Mouse (Mus musculus) liver, embryonic 15.5 days (tissue): ENCODE measurements around the gene 4833439L19Rik. TPM values are rescaled to one million over a fixed set of nuclear protein-coding genes. Genes with fewer than 3 reads are reported as not detected.
A peak's percentile ranks its signal among the peaks of the same experiment; 100 is the strongest.

Source experiments
- ATAC-seq: fragments of 200-750 bp; cut with Nextera tagmentation; 2 replicates; pipeline ENCODE4 v1.8.0; 2017; ENCODE audit warnings: moderate number of reproducible peaks, mild to moderate bottlenecking, moderate library complexity; ENCODE audit not compliant: insufficient read depth
- H3K27ac ChIP-seq: fragments of 300-500 bp; sonication (generic); replicated peaks from 2 replicates; pipeline ENCODE4 v1.5.1; 2015; ENCODE audit warnings: mild to moderate bottlenecking, inconsistent platforms
- H3K27me3 ChIP-seq: fragments of 300-500 bp; sonication (generic); 2 replicates; pipeline ENCODE4 v1.6.1; 2015; ENCODE audit warnings: mild to moderate bottlenecking, inconsistent platforms
- H3K36me3 ChIP-seq: fragments of 300-500 bp; sonication (generic); replicated peaks from 2 replicates; pipeline ENCODE4 v1.6.1; 2015; ENCODE audit warnings: moderate library complexity, mild to moderate bottlenecking, inconsistent platforms
- H3K4me1 ChIP-seq: fragments of 300-500 bp; sonication (generic); replicated peaks from 2 replicates; pipeline ENCODE4 v1.6.1; 2015; ENCODE audit warnings: inconsistent platforms
- H3K4me2 ChIP-seq: fragments of 300-500 bp; sonication (generic); 2 replicates; pipeline ENCODE4 v1.6.1; 2015; ENCODE audit warnings: moderate library complexity, mild to moderate bottlenecking, inconsistent platforms
- H3K4me3 ChIP-seq: fragments of 300-500 bp; sonication (generic); replicated peaks from 2 replicates; pipeline ENCODE4 v1.5.1; 2015; ENCODE audit warnings: mild to moderate bottlenecking, inconsistent platforms
- H3K9ac ChIP-seq: fragments of 300-500 bp; sonication (generic); 2 replicates; pipeline ENCODE4 v1.6.1; 2015; ENCODE audit warnings: moderate library complexity, mild to moderate bottlenecking, inconsistent platforms
- H3K9me3 ChIP-seq: fragments of 300-500 bp; sonication (generic); replicated peaks from 2 replicates; pipeline ENCODE4 v1.6.1; 2016; ENCODE audit warnings: inconsistent platforms
- WGBS: fragments of 180-500 bp; shearing (Covaris S2); methylation state at CpG from one replicate; pipeline ENCODE4 v1.1.7; 2015; ENCODE audit warnings: mixed read lengths; ENCODE audit not compliant: insufficient replicate concordance; 5-methylcytosine and 5-hydroxymethylcytosine counted together
- polyA plus RNA-seq: library from polyadenylated mRNA; unstranded; fragments of >200 nt; fragmentation: Nextera tagmentation; extraction: Ambion mirVana; gene quantifications from 2 replicates; pipeline ENCODE4 v1.2.1, GENCODE M21; 2015

The 4833439L19Rik gene
- polyA plus RNA-seq, 1 experiment from 2014 or later = 48.5 TPM

DNA sequence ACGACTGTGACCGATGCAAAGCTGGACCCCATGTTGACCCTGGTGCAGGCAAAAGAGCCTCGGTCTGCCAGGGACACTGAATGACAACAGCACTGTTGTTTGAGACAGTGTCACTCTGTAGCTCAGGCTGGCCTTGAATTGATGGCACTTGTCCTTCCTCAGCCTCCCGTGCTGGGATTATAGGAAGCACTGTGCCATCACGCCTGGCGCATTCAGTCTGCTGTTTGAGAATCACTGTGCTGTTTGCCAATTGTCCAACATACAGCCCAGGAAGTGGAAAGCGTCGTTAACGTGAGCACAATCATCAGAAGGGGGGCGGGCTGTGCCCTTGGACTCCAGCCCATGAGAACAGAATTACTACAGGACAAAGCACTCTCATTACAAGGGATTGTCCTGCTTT lies 16.9 kb upstream of the 4833439L19Rik start:
- Histone ChIP-seq H3K4me3 (no peak overlapping the region), H3K4me2 (no peak overlapping the region), H3K9me3 (no peaks in the 10 kb centered on the region), H3K36me3 (peaks cover 61% of the 10 kb centered on the region), H3K4me1 (peaks cover 16% of the 10 kb centered on the region), H3K9ac (no peak overlapping the region), H3K27me3 (no peaks in the 10 kb centered on the region), H3K27ac (no peak overlapping the region)
- ATAC-seq = no peak
- 69% methylated on average over 10 of the region's 10 CpGs for WGBS

DNA sequence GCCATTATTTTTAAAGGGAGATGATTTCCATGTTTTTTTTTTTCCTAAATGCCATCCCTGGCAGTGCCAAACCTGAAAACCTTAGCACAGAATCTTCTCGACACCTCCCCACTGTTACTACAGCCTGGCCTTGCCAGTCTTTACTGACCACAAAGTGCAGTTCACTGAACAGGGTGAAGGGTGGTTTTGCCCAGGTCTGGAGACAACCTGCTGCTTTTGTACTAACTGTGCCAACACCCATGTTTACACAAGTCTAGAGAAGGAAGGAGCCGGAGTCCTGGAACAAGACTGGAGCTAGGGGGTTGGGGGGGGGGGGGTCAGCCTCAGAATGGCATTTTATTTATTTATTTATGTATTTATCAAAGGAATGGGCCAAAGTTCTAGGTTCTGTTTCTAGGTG lies 16.1 kb upstream of the 4833439L19Rik start:
- 57% methylated on average over 2 of the region's 2 CpGs for WGBS
- no peak overlapping the region for H3K27ac ChIP-seq

GRCm38 (mm10) chr13:54577652-54578507 lies 12.6 kb upstream of the 4833439L19Rik start:
- peak overlapping the region; percentile 23 for H3K4me2 ChIP-seq
- H3K4me1 ChIP-seq = peaks cover 43% of the 10 kb centered on the region
- H3K9me3 ChIP-seq = no peaks in the 10 kb centered on the region
- no peak overlapping the region for H3K9ac ChIP-seq
- ATAC-seq = no peak
- 60% methylated on average over 21 of the region's 21 CpGs for WGBS
- H3K27me3 ChIP-seq = peaks cover 14% of the 10 kb centered on the region
- 0 out of 2 replicates have a peak overlapping the region, but pooled peaks have one; percentile 38 for H3K27ac ChIP-seq
- H3K4me3 ChIP-seq = no peak overlapping the region
- H3K36me3 ChIP-seq = peaks cover 23% of the 10 kb centered on the region

More for the DNA sequence above, 16.1 kb upstream of the 4833439L19Rik start:
- Histone ChIP-seq H3K4me1 (peaks cover 17% of the 10 kb centered on the region), H3K4me2 (no peak overlapping the region), H3K4me3 (no peak overlapping the region), H3K36me3 (peaks cover 57% of the 10 kb centered on the region), H3K9me3 (no peaks in the 10 kb centered on the region), H3K27me3 (no peaks in the 10 kb centered on the region), H3K9ac (no peak overlapping the region)
- ATAC-seq = no peak

- WGBS = 4% methylated on average over 19 of the region's 19 CpGs
- H3K4me1 ChIP-seq = peaks cover 42% of the 10 kb centered on the region
- 0 out of 2 replicates have a peak, but pooled peaks cover 3% of the 10 kb centered on the region for H3K36me3 ChIP-seq
- H3K27me3 ChIP-seq = peaks cover 14% of the 10 kb centered on the region
- H3K9me3 ChIP-seq = no peaks in the 10 kb centered on the region
- H3K4me3 ChIP-seq = peak overlapping the region; percentile 73
- 0 out of 2 replicates have a peak, but pooled peaks have one; percentile 30 for ATAC-seq
- H3K4me2 ChIP-seq = peak overlapping the region; percentile 95
- H3K27ac ChIP-seq = 0 out of 2 replicates have a peak overlapping the region, but pooled peaks have one; percentile 57
- peak overlapping the region; percentile 70 for H3K9ac ChIP-seq
These were observed 10.3 kb upstream of the 4833439L19Rik start for GRCm38 (mm10) chr13:54575489-54575888.

DNA sequence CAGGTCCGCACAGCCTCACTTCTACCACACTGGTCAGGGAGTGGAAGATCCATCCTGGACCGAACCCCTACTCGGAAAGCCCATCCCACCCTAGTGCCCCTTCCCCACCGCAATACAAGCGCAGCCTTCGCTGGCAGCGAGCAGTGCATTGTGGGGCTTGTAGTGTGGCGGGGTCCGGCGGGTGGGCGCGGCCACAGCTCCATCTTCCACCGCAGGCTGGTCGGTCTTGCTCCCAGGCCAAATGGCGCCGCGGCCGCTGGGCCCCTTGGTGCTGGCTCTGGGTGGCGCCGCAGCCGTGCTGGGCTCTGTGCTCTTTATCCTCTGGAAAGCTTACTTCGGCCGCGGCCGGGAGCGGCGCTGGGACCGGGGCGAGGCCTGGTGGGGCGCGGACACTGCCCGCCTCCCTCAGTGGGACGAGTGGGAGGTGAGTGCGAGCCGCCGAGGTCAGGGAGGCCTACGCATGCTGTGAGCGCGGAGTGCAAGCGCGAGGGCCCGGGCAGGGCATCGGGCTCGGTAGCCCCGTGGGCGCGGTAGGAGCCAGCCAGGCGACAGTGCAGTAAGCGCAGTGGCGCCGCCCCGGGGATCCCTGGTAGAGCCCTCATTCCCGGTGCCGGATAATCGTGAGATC lies 9.7 kb upstream of the 4833439L19Rik start, which contains the start of gene Arl10:
Arl10 (plus strand) TSS at position 162 of the 628 bp plus-strand sequence.
- peak within 1 kb of the TSS; percentile 95 for H3K4me2 ChIP-seq
- peak; percentile 74 for ATAC-seq
- H3K4me1 ChIP-seq = peaks cover 42% of the 10 kb centered on the region
- under 1% methylated on average over 55 of the region's 55 CpGs for WGBS
- H3K36me3 ChIP-seq = no peaks in the 10 kb centered on the region
- peak within 1 kb of the TSS; percentile 73 for H3K4me3 ChIP-seq
- H3K9me3 ChIP-seq = no peaks in the 10 kb centered on the region
- H3K27ac ChIP-seq = peak within 1 kb of the TSS; percentile 57; the same call in 1 of the 2 replicates
- peaks cover 14% of the 10 kb centered on the region for H3K27me3 ChIP-seq
- peak within 1 kb of the TSS; percentile 70 for H3K9ac ChIP-seq

- no peak overlapping the region for H3K27ac ChIP-seq
- WGBS = 79% methylated on average over 4 of the region's 4 CpGs
- ATAC-seq = no peak
- peaks cover 14% of the 10 kb centered on the region for H3K27me3 ChIP-seq
- no peak overlapping the region for H3K4me3 ChIP-seq
- H3K9me3 ChIP-seq = no peaks in the 10 kb centered on the region
- H3K36me3 ChIP-seq = no peaks in the 10 kb centered on the region
- no peak overlapping the region for H3K4me2 ChIP-seq
- peaks cover 38% of the 10 kb centered on the region for H3K4me1 ChIP-seq
- no peak overlapping the region for H3K9ac ChIP-seq
These were observed 7.4 kb upstream of the 4833439L19Rik start for GRCm38 (mm10) chr13:54572621-54573020.

- WGBS = 42% methylated on average over 2 of the region's 2 CpGs
- no peak overlapping the region for H3K4me2 ChIP-seq
- H3K27me3 ChIP-seq = peaks cover 14% of the 10 kb centered on the region
- H3K9ac ChIP-seq = no peak overlapping the region
- H3K4me3 ChIP-seq = no peak overlapping the region
- no peak for ATAC-seq
- H3K36me3 ChIP-seq = no peaks in the 10 kb centered on the region
- H3K27ac ChIP-seq = no peak overlapping the region
- peaks cover 41% of the 10 kb centered on the region for H3K4me1 ChIP-seq
- H3K9me3 ChIP-seq = no peaks in the 10 kb centered on the region
These were observed 6.4 kb upstream of the 4833439L19Rik start for GRCm38 (mm10) chr13:54571637-54572036.

- Histone ChIP-seq H3K27ac (no peak overlapping the region), H3K36me3 (no peaks in the 10 kb centered on the region), H3K9ac (no peak overlapping the region), H3K4me3 (no peak overlapping the region), H3K9me3 (no peaks in the 10 kb centered on the region), H3K27me3 (peaks cover 13% of the 10 kb centered on the region), H3K4me2 (no peak overlapping the region), H3K4me1 (peaks cover 36% of the 10 kb centered on the region)
- no peak for ATAC-seq
- 57% methylated on average over 4 of the region's 4 CpGs for WGBS
These were observed 5.5 kb upstream of the 4833439L19Rik start for GRCm38 (mm10) chr13:54570736-54571135.

DNA sequence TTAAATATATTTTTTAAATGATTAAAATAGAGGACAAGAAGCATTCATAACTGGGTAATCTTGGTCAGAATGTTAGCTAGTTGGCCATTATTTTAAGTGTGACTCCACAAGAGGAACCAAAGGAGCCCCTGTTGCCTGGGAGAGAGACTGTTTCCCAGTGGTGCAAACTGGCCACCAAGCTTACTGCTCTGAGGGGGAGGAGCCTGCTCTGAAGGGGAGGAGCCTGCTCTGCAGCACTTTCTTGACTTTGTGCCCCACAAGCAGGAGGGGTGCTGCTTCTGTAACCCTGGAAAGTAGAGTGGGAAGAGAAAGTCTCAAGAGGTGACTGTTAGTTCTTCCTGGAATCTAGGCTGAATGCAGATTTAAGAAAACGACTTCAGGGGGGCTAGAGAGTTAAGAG lies 4.0 kb upstream of the 4833439L19Rik start:
- H3K9ac ChIP-seq = no peak overlapping the region
- peaks cover 1% of the 10 kb centered on the region; the same call in 1 of the 2 replicates for H3K27me3 ChIP-seq
- H3K27ac ChIP-seq = no peak overlapping the region
- peaks cover 32% of the 10 kb centered on the region for H3K4me1 ChIP-seq
- ATAC-seq = no peak
- WGBS = 38% methylated on average over 1 of the region's 1 CpGs
- H3K9me3 ChIP-seq = no peaks in the 10 kb centered on the region
- H3K4me3 ChIP-seq = no peak overlapping the region
- no peak overlapping the region for H3K4me2 ChIP-seq
- H3K36me3 ChIP-seq = no peaks in the 10 kb centered on the region

DNA sequence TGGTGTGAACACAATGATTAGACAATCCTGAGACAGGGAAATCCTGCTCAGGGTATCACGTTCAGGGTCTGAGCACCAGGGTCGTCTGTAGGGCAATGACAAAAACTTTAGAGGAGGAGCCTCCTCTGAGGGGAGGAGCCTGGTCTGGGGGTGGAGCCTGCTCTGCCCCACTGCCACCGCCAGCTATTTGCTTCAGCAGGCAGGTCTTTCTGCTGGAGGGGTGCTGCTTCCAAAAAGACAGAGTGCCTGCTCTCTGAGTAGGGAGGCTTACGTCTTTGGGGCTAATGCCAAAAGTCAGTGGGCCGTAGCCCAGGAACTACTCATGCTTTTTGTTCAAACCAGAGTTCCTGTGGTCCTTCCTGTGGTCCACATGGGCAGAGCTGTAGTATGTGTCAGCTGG lies 3.1 kb upstream of the 4833439L19Rik start:
- Histone ChIP-seq H3K27me3 (no peaks in the 10 kb centered on the region), H3K27ac (no peak overlapping the region), H3K36me3 (no peaks in the 10 kb centered on the region), H3K9me3 (no peaks in the 10 kb centered on the region), H3K4me1 (peaks cover 34% of the 10 kb centered on the region), H3K4me3 (no peak overlapping the region), H3K4me2 (no peak overlapping the region), H3K9ac (no peak overlapping the region)
- no peak for ATAC-seq
- 32% methylated on average over 5 of the region's 5 CpGs for WGBS
